Comparison of ENCODE assay signal across 9 mouse cellular contexts in the genomic region with DNA sequence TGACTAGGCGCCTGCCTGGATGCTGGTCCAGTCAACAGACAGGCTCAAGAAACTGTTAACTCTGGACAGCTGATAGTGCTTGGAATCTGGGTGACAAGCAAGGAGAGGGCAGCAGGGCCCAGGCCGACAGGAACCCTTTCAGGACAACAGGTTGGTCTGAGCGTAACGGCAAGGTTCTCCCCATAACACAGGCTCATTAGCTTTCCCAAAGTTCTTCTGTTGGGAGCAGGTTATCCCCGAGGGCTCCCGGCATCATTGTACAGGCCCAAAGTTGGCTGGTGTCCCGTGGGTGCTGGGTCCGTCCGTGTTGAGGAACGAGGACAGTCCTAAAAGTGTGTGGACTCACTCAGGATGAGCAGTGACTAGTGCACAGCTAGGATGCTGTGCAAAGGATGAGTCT. TPM values are rescaled to one million over a fixed set of nuclear protein-coding genes. Genes with fewer than 3 reads are reported as not detected.
DNase-seq lines count a peak whose midpoint lies in the region; ATAC-seq and TF ChIP-seq lines count a peak whose summit lies in the region.
"Had no signal": no experiment of that assay in that cellular context is flagged by ENCODE, and none has a peak within 500 bp of the region (broad histone marks: within the 10 kb centered on the region; RNA-seq: fewer than 3 reads in every experiment).

No protein-coding gene starts in this region.

- TF ChIP-seq POLR2A in thymus, adult 2 months (IDR thresholded peaks at IDR 0.05; ENCODE audit: control insufficient read depth, extremely low read depth, insufficient read depth, low read length, poor library complexity): no peak

- peaks cover 32% of the 10 kb centered on the region for H3K27me3 ChIP-seq in E14TG2a.4 (ENCODE audit: insufficient read depth, low read length)
- H3K27me3 ChIP-seq in liver, embryonic 15.5 days: peaks cover 49% of the 10 kb centered on the region
- H3K27me3 ChIP-seq in thymus, adult 2 months (ENCODE audit: control insufficient read depth, insufficient read depth, low read length): no peaks in the 10 kb centered on the region; the same call in 1 of the 2 replicates

- no peaks in the 10 kb centered on the region for H3K9me3 ChIP-seq in E14TG2a.4 (ENCODE audit: low read length)
- no peaks in the 10 kb centered on the region for H3K9me3 ChIP-seq in liver, embryonic 15.5 days (replicated peaks)

- peak overlapping the region; percentile 95 for H3K4me2 ChIP-seq in liver, embryonic 15.5 days

- peaks cover 82% of the 10 kb centered on the region for H3K4me1 ChIP-seq in E14TG2a.4 (replicated peaks; ENCODE audit: low read depth, low read length)
- peaks cover 72% of the 10 kb centered on the region for H3K4me1 ChIP-seq in liver, embryonic 15.5 days (replicated peaks)
- H3K4me1 ChIP-seq in thymus, adult 2 months (replicated peaks; ENCODE audit: control insufficient read depth, insufficient read depth, low read length): peaks cover 25% of the 10 kb centered on the region

- no peak for TF ChIP-seq CTCF in E14TG2a.4 (conservative IDR thresholded peaks at IDR 0.05; ENCODE audit: low read length)
- TF ChIP-seq CTCF in thymus, adult 2 months (IDR thresholded peaks at IDR 0.05; ENCODE audit: borderline replicate concordance, control insufficient read depth, extremely low read depth, insufficient read depth, low read length, poor library complexity): no peak

- peak overlapping the region; percentile 93 for H3K4me3 ChIP-seq in E14TG2a.4 (replicated peaks; ENCODE audit: low read length)
- H3K4me3 ChIP-seq in liver, embryonic 15.5 days (replicated peaks): peak overlapping the region; percentile 67
- no peak overlapping the region for H3K4me3 ChIP-seq in thymus, adult 2 months (ENCODE audit: control insufficient read depth, insufficient read depth, low read length)

- peak overlapping the region; percentile 92 for H3K27ac ChIP-seq in liver, embryonic 15.5 days (replicated peaks)
- no peak overlapping the region for H3K27ac ChIP-seq in thymus, adult 2 months (ENCODE audit: control insufficient read depth, insufficient read depth, low read length)

- peak overlapping the region; percentile 81 for H3K9ac ChIP-seq in liver, embryonic 15.5 days

- 34% methylated on average over 10 of the region's 10 CpGs for WGBS in liver, embryonic 15.5 days (ENCODE audit: insufficient replicate concordance)
- WGBS in thymus, adult 2 months: 92% methylated on average over 10 of the region's 10 CpGs

- peak; percentile 48 for DNase-seq in gastrocnemius, adult 18-20 months (ENCODE audit: low spot score)
- DNase-seq in gastrocnemius, postnatal 36 days: no peak
- DNase-seq in gastrocnemius, postnatal 25 days: peak; percentile 18
- no peak for DNase-seq in urinary bladder, adult 18-20 months (ENCODE audit: low spot score in 2 of 2)
- DNase-seq in thymus, adult 2 months: no peak
- no peak for DNase-seq in ovary, postnatal 36 days (ENCODE audit: low spot score)
- DNase-seq: cerebellum, adult 9-11 months had no signal

- ATAC-seq in liver, embryonic 15.5 days (ENCODE audit: insufficient read depth): no peak

- peaks cover 43% of the 10 kb centered on the region for H3K36me3 ChIP-seq in E14TG2a.4 (ENCODE audit: insufficient read depth, low read length)
- peaks cover 13% of the 10 kb centered on the region for H3K36me3 ChIP-seq in liver, embryonic 15.5 days (replicated peaks)
- H3K36me3 ChIP-seq in thymus, adult 2 months (ENCODE audit: control insufficient read depth, insufficient read depth, low read length): no peaks in the 10 kb centered on the region

- intact Hi-C loops in gastrocnemius, postnatal 36 days (cut with DNase I): no loop called here

RNA-seq across cellular contexts. Expression of a gene that starts 1.6 kb away (rescaled TPM):
- total RNA-seq in gastrocnemius, adult 18-20 months (2021): 100 to 1,000 TPM; 257 to 298 TPM
- total RNA-seq in gastrocnemius, postnatal 36 days (2021): 100 to 1,000 TPM; 365 to 521 TPM
- total RNA-seq in gastrocnemius, postnatal 25 days (2021): 100 to 1,000 TPM; 313 to 418 TPM
- polyA plus RNA-seq in liver, embryonic 15.5 days (2015; fragmentation: Nextera tagmentation; extraction: Ambion mirVana): 73.5 and 82.2 TPM in 2 replicates
- polyA plus RNA-seq in thymus, adult 2 months (2012; rRNA removed): 8.0 and 8.5 TPM in 2 replicates

RNA-seq across cellular contexts. Expression of a gene that starts 17.2 kb away (rescaled TPM):
- 1 to 10 TPM; 3.0 to 3.5 TPM for total RNA-seq in gastrocnemius, adult 18-20 months (2021)
- total RNA-seq in gastrocnemius, postnatal 36 days (2021): 1 to 10 TPM; 4.1 to 4.9 TPM
- 1 to 10 TPM; 2.8 to 2.9 TPM for total RNA-seq in gastrocnemius, postnatal 25 days (2021)
- polyA plus RNA-seq in liver, embryonic 15.5 days (2015; fragmentation: Nextera tagmentation; extraction: Ambion mirVana): 1.8 TPM in 2 replicates
- 1.6 and 1.7 TPM in 2 replicates for polyA plus RNA-seq in thymus, adult 2 months (2012; rRNA removed)

RNA-seq across cellular contexts. Expression of a gene that starts 41.3 kb away (rescaled TPM):
- total RNA-seq in gastrocnemius, adult 18-20 months (2021): 10 to 100 TPM; 48.7 to 57.4 TPM
- 10 to 100 TPM; 51.6 to 54.5 TPM for total RNA-seq in gastrocnemius, postnatal 36 days (2021)
- total RNA-seq in gastrocnemius, postnatal 25 days (2021): 10 to 100 TPM; 45.8 to 52.6 TPM
- 36.1 and 38.5 TPM in 2 replicates for polyA plus RNA-seq in liver, embryonic 15.5 days (2015; fragmentation: Nextera tagmentation; extraction: Ambion mirVana)
- polyA plus RNA-seq in thymus, adult 2 months (2012; rRNA removed): 98.2 and 106 TPM in 2 replicates

Comparison
In these comparisons a context has a peak if more than half of its experiments do, and no peak if none do; other contexts are left out.
1. DNase-seq: peak in gastrocnemius, adult 18-20 months (single experiment) and gastrocnemius, postnatal 25 days (single experiment); none in gastrocnemius, postnatal 36 days (0 of 2), urinary bladder, adult 18-20 months (0 of 2), thymus, adult 2 months (single experiment) and ovary, postnatal 36 days (single experiment).